Mouse (Mus musculus) liver, embryonic 16.5 days (tissue): ENCODE results near the gene Timp4. TPM values are rescaled to one million over a fixed set of nuclear protein-coding genes. Genes with fewer than 3 reads are reported as not detected.
A peak's percentile ranks its signal among the peaks of the same experiment; 100 is the strongest.

Source experiments
- ATAC-seq: fragments of 200-750 bp; cut with Nextera tagmentation; 2 replicates; pipeline ENCODE4 v1.8.0; 2017; ENCODE audit warnings: low read depth, mild to moderate bottlenecking, moderate number of reproducible peaks, moderate library complexity
- H3K27ac ChIP-seq: fragments of 300-500 bp; sonication (generic); 2 replicates; pipeline ENCODE4 v1.5.1; 2014; ENCODE audit warnings: mild to moderate bottlenecking, low read length
- H3K27me3 ChIP-seq: fragments of 300-500 bp; sonication (generic); 2 replicates; pipeline ENCODE4 v1.6.1; 2014; ENCODE audit warnings: low read depth, low read length, mixed read lengths; ENCODE audit not compliant: control insufficient read depth, insufficient read depth
- H3K36me3 ChIP-seq: fragments of 300-500 bp; sonication (generic); 2 replicates; pipeline ENCODE4 v1.6.1; 2014; ENCODE audit warnings: mild to moderate bottlenecking; ENCODE audit not compliant: control insufficient read depth, insufficient read depth
- H3K4me1 ChIP-seq: fragments of 300-500 bp; sonication (generic); 2 replicates; pipeline ENCODE4 v1.6.1; 2014; ENCODE audit warnings: low read depth, low read length, mixed read lengths; ENCODE audit not compliant: control insufficient read depth
- H3K4me2 ChIP-seq: fragments of 300-500 bp; sonication (generic); 2 replicates; pipeline ENCODE4 v1.6.1; 2014; ENCODE audit warnings: low read depth, low read length, mixed read lengths
- H3K4me3 ChIP-seq: fragments of 300-500 bp; sonication (generic); 2 replicates; pipeline ENCODE4 v1.5.1; 2014; ENCODE audit warnings: low read depth, mild to moderate bottlenecking, low read length
- H3K9ac ChIP-seq: fragments of 300-500 bp; sonication (generic); 2 replicates; pipeline ENCODE4 v1.6.1; 2014; ENCODE audit warnings: low read depth, low read length
- H3K9me3 ChIP-seq: fragments of 300-500 bp; sonication (generic); replicated peaks from 2 replicates; pipeline ENCODE4 v1.6.1; 2016; ENCODE audit warnings: low read length; ENCODE audit not compliant: control insufficient read depth
- WGBS: fragments of 180-500 bp; shearing (Covaris S2); extraction: QIAGEN DNeasy Blood & Tissue Kit; methylation state at CpG from one replicate; pipeline ENCODE4 v1.1.7; 2014; ENCODE audit not compliant: insufficient replicate concordance; 5-methylcytosine and 5-hydroxymethylcytosine counted together
- polyA plus RNA-seq: library from polyadenylated mRNA; unstranded; fragments of >200 nt; fragmentation: Nextera tagmentation; extraction: Ambion mirVana; gene quantifications from 2 replicates; pipeline ENCODE4 v1.2.1, GENCODE M21; 2015

The Timp4 gene
- polyA plus RNA-seq, 1 experiment from 2014 or later: not detected

- no peak overlapping the region for H3K4me3 ChIP-seq
- H3K9me3 ChIP-seq: no peaks in the 10 kb centered on the region
- no peaks in the 10 kb centered on the region for H3K27me3 ChIP-seq
- no peaks in the 10 kb centered on the region for H3K4me1 ChIP-seq
- H3K4me2 ChIP-seq: no peak overlapping the region
- ATAC-seq: no peak
- no peaks in the 10 kb centered on the region for H3K36me3 ChIP-seq
- no peak overlapping the region for H3K27ac ChIP-seq
- WGBS: 45% methylated on average over 2 of the region's 2 CpGs
- no peak overlapping the region for H3K9ac ChIP-seq
These were observed 27.6 kb upstream of the Timp4 start for GRCm38 (mm10) chr6:115279639-115280038.

GRCm38 (mm10) chr6:115278086-115278485 is 26.1 kb upstream of the Timp4 start:
- ATAC-seq: no peak
- Histone ChIP-seq H3K9ac (no peak overlapping the region), H3K27me3 (no peaks in the 10 kb centered on the region), H3K4me1 (no peaks in the 10 kb centered on the region), H3K27ac (no peak overlapping the region), H3K36me3 (no peaks in the 10 kb centered on the region), H3K9me3 (no peaks in the 10 kb centered on the region), H3K4me2 (no peak overlapping the region), H3K4me3 (no peak overlapping the region)
- 59% methylated on average over 8 of the region's 8 CpGs for WGBS

GRCm38 (mm10) chr6:115275116-115275815 is 23.3 kb upstream of the Timp4 start:
- no peak for ATAC-seq
- no peaks in the 10 kb centered on the region for H3K27me3 ChIP-seq
- no peak overlapping the region for H3K4me3 ChIP-seq
- WGBS: 71% methylated on average over 10 of the region's 10 CpGs
- H3K4me1 ChIP-seq: no peaks in the 10 kb centered on the region
- no peak overlapping the region for H3K27ac ChIP-seq
- H3K9ac ChIP-seq: no peak overlapping the region
- H3K36me3 ChIP-seq: no peaks in the 10 kb centered on the region
- no peak overlapping the region for H3K4me2 ChIP-seq
- H3K9me3 ChIP-seq: no peaks in the 10 kb centered on the region

GRCm38 (mm10) chr6:115274705-115275104 is 22.7 kb upstream of the Timp4 start:
- no peaks in the 10 kb centered on the region for H3K36me3 ChIP-seq
- no peak overlapping the region for H3K4me2 ChIP-seq
- no peak overlapping the region for H3K27ac ChIP-seq
- H3K27me3 ChIP-seq: no peaks in the 10 kb centered on the region
- H3K9ac ChIP-seq: no peak overlapping the region
- no peak for ATAC-seq
- no peak overlapping the region for H3K4me3 ChIP-seq
- no peaks in the 10 kb centered on the region for H3K9me3 ChIP-seq
- no peaks in the 10 kb centered on the region for H3K4me1 ChIP-seq
- 56% methylated on average over 9 of the region's 9 CpGs for WGBS

GRCm38 (mm10) chr6:115273346-115273745 is 21.3 kb upstream of the Timp4 start:
- Histone ChIP-seq H3K27me3 (no peaks in the 10 kb centered on the region), H3K27ac (no peak overlapping the region), H3K9me3 (no peaks in the 10 kb centered on the region), H3K9ac (no peak overlapping the region), H3K4me3 (no peak overlapping the region), H3K4me2 (no peak overlapping the region), H3K36me3 (no peaks in the 10 kb centered on the region), H3K4me1 (no peaks in the 10 kb centered on the region)
- 72% methylated on average over 10 of the region's 10 CpGs for WGBS
- no peak for ATAC-seq

GRCm38 (mm10) chr6:115271866-115272271 is 19.9 kb upstream of the Timp4 start:
- 28% methylated on average over 4 of the region's 4 CpGs for WGBS
- Histone ChIP-seq H3K27ac (no peak overlapping the region), H3K27me3 (no peaks in the 10 kb centered on the region), H3K9me3 (no peaks in the 10 kb centered on the region), H3K9ac (no peak overlapping the region), H3K36me3 (no peaks in the 10 kb centered on the region), H3K4me2 (no peak overlapping the region), H3K4me3 (no peak overlapping the region), H3K4me1 (no peaks in the 10 kb centered on the region)
- no peak for ATAC-seq

GRCm38 (mm10) chr6:115271326-115271725 is 19.3 kb upstream of the Timp4 start:
- no peak for ATAC-seq
- no peaks in the 10 kb centered on the region for H3K27me3 ChIP-seq
- no peaks in the 10 kb centered on the region for H3K4me1 ChIP-seq
- H3K27ac ChIP-seq: no peak overlapping the region
- H3K4me2 ChIP-seq: no peak overlapping the region
- no peak overlapping the region for H3K4me3 ChIP-seq
- WGBS: 45% methylated on average over 3 of the region's 3 CpGs
- no peaks in the 10 kb centered on the region for H3K9me3 ChIP-seq
- no peaks in the 10 kb centered on the region for H3K36me3 ChIP-seq
- H3K9ac ChIP-seq: no peak overlapping the region

GRCm38 (mm10) chr6:115270085-115270484 is 18.1 kb upstream of the Timp4 start:
- no peaks in the 10 kb centered on the region for H3K4me1 ChIP-seq
- 0 out of 2 replicates have a peak, but pooled peaks have one; percentile 21 for ATAC-seq
- no peak overlapping the region for H3K4me3 ChIP-seq
- H3K27ac ChIP-seq: no peak overlapping the region
- H3K9ac ChIP-seq: no peak overlapping the region
- H3K9me3 ChIP-seq: no peaks in the 10 kb centered on the region
- H3K36me3 ChIP-seq: no peaks in the 10 kb centered on the region
- H3K27me3 ChIP-seq: no peaks in the 10 kb centered on the region
- WGBS: 20% methylated on average over 2 of the region's 2 CpGs
- no peak overlapping the region for H3K4me2 ChIP-seq

- H3K4me3 ChIP-seq: no peak overlapping the region
These were observed 17.6 kb upstream of the Timp4 start for GRCm38 (mm10) chr6:115269561-115269960.

More at GRCm38 (mm10) chr6:115269561-115269960, 17.6 kb upstream of the Timp4 start:
- no peaks in the 10 kb centered on the region for H3K4me1 ChIP-seq
- H3K9me3 ChIP-seq: no peaks in the 10 kb centered on the region
- no peaks in the 10 kb centered on the region for H3K27me3 ChIP-seq
- no peak overlapping the region for H3K9ac ChIP-seq
- 46% methylated on average over 5 of the region's 5 CpGs for WGBS
- no peak overlapping the region for H3K4me2 ChIP-seq
- no peak for ATAC-seq
- H3K36me3 ChIP-seq: no peaks in the 10 kb centered on the region
- H3K27ac ChIP-seq: no peak overlapping the region
